Mouse (Mus musculus): ENCODE results near the gene Lhx2.
A peak's percentile ranks its signal among the peaks of the same experiment; 100 is the strongest.

Lhx2 gene

GRCm38 (mm10) chr2:38405356-38405755, 66.3 kb downstream of the Lhx2 start:
- no peak for ATAC-seq (ENCODE audit: low TSS enrichment)

- no peak for ATAC-seq (ENCODE audit: low TSS enrichment)
Measured at GRCm38 (mm10) chr2:38409309-38409708, 70.2 kb downstream of the Lhx2 start.

- peak; percentile 75 for ATAC-seq (ENCODE audit: low TSS enrichment)
Measured at GRCm38 (mm10) chr2:38410227-38410626, 71.1 kb downstream of the Lhx2 start.

- no peak for ATAC-seq (ENCODE audit: low TSS enrichment)
Measured at GRCm38 (mm10) chr2:38412599-38413177, 73.6 kb downstream of the Lhx2 start.

GRCm38 (mm10) chr2:38417970-38418369, 78.9 kb downstream of the Lhx2 start:
- ATAC-seq (ENCODE audit: low TSS enrichment): no peak
